Mouse (Mus musculus) left cerebral cortex, postnatal 14 days (tissue): ENCODE results near the gene Ngfr. TPM values are rescaled to one million over a fixed set of nuclear protein-coding genes. Genes with fewer than 3 reads are reported as not detected.

ENCODE experiments used
- DNase-seq, 2 experiments: peaks; one replicate each; pipeline ENCODE4 v3.0.0; 2021 to 2022; ENCODE audit warnings: low spot score in 2 of 2, mixed read lengths in 1 of 2
- intact Hi-C: fragments of 180-260 bp; cut with DNase I; formaldehyde crosslinking; loops from one replicate; pipeline ENCODE4 v1.15.1; 2025
- total RNA-seq, 2 experiments: library from RNA; stranded (reverse); gene quantifications; 2 replicates each; pipeline ENCODE4 v1.2.3; 2021

Gene Ngfr
- total RNA-seq, 2 experiments from 2014 or later: 0.94 to 2.0 TPM

- intact Hi-C loops: loop anchor here (1.0 kb wide), 2 partner anchors 53 to 116 kb away; no protein-coding TSS in a partner anchor
- peak; percentile 84 to 89 for DNase-seq
These were observed 53.9 kb downstream of the Ngfr start for GRCm38 (mm10) chr11:95533484-95534160.

GRCm38 (mm10) chr11:95532353-95533072 lies 55.0 kb downstream of the Ngfr start:
- DNase-seq: no peak
- intact Hi-C loops: loop anchor here (1.0 kb wide), 1 partner anchor 117 kb away; no protein-coding TSS in a partner anchor

GRCm38 (mm10) chr11:95528231-95528630 lies 59.3 kb downstream of the Ngfr start:
- no peak for DNase-seq
- intact Hi-C loops: loop anchor here (10.0 kb wide), 1 partner anchor 213 kb away; the partner anchor contains the start of gene Kat7

- no peak for DNase-seq
- intact Hi-C loops: loop anchor here (10.0 kb wide), 1 partner anchor 213 kb away; the partner anchor contains the start of gene Kat7
These were observed 60.2 kb downstream of the Ngfr start for GRCm38 (mm10) chr11:95527307-95527706.

- intact Hi-C loops: loop anchor here (1.0 to 10.0 kb wide), 5 partner anchors 124 to 404 kb away; partner anchors contain the start of genes Kat7 and Slc35b1
- peak; percentile 71 to 84 for DNase-seq
These were observed 66.0 kb downstream of the Ngfr start for GRCm38 (mm10) chr11:95521563-95521962.

GRCm38 (mm10) chr11:95520456-95521072 lies 67.0 kb downstream of the Ngfr start:
- DNase-seq: peak; percentile 91 to 93
- intact Hi-C loops: loop anchor here (1.0 to 10.0 kb wide), 5 partner anchors 123 to 403 kb away; partner anchors contain the start of genes Kat7 and Slc35b1

GRCm38 (mm10) chr11:95519996-95520395 lies 67.5 kb downstream of the Ngfr start:
- intact Hi-C loops: loop anchor here (2.0 to 10.0 kb wide), 3 partner anchors 135 to 403 kb away; partner anchors contain the start of genes Kat7 and Slc35b1
- no peak for DNase-seq

GRCm38 (mm10) chr11:95519299-95519698 lies 68.2 kb downstream of the Ngfr start:
- intact Hi-C loops: no loop called here
- DNase-seq: no peak

Other genes starting within 250 kb of the Ngfr start
- gene Slc35b1, start 203.0 kb downstream of the Ngfr start, total RNA-seq: 10 to 100 TPM; 72.8 to 78.9 TPM
- gene Spop, start 173.7 kb downstream of the Ngfr start, total RNA-seq: 100 to 1,000 TPM; 156 to 160 TPM
- 10 to 100 TPM; 32.5 to 46.2 TPM for gene Nxph3, start 73.2 kb downstream of the Ngfr start, total RNA-seq
- gene Phb, start 79.2 kb upstream of the Ngfr start, total RNA-seq: 10 to 100 TPM; 82.5 to 86.3 TPM
- gene Zfp652, start 124.9 kb upstream of the Ngfr start, total RNA-seq: 10 to 100 TPM; 40.3 to 40.6 TPM
- 1 to 10 TPM in 1 of 2 experiments, under 1 TPM in 1; 0.99 to 1.1 TPM for gene B130006D01Rik, start 135.9 kb upstream of the Ngfr start, total RNA-seq
- 10 to 100 TPM; 34.7 to 35.2 TPM for gene Phospho1, start 236.8 kb upstream of the Ngfr start, total RNA-seq
- 1 to 10 TPM; 2.5 to 3.2 TPM for gene Gngt2, start 249.5 kb upstream of the Ngfr start, total RNA-seq